Mouse (Mus musculus): ENCODE results near the gene Prkrip1.

DNA sequence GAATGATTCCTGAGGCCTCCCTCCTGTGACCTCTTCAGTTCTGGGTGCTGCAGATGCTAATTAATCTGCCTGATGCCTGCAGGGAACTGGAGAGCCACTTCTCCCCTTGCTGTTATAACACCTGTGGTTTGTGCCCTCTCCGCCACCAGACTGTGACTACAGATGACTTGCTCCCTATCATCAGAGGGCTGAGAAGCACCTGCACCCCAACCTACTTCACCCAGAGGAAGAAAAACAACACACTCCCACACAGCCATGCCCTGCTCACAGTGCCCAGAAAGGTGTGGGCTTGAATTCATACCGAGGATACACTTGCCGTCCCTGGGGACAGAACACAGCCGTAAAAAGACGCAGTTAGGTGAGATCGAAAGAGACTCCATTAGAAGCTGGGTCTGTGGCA lies 42.4 kb upstream of the Prkrip1 start:
- TF ChIP-seq CTCF (IDR thresholded peaks at IDR 0.05; ENCODE audit: low read depth) (no peak), EP300 (IDR thresholded peaks at IDR 0.05; ENCODE audit: low read depth) (no peak)
